Mouse (Mus musculus) heart, embryonic 12.5 days (tissue): ENCODE data around the gene Nup50. TPM values are rescaled to one million over a fixed set of nuclear protein-coding genes. Genes with fewer than 3 reads are reported as not detected.
"Not testable (repeated sequence)": the region's sequence is repeated elsewhere in the genome, so short reads cannot be mapped to it uniquely, and the experiment has no call there.

Experiments used
- ATAC-seq: fragments of 200-750 bp; cut with Nextera tagmentation; 2 replicates; pipeline ENCODE4 v1.8.0; 2017; ENCODE audit warnings: moderate TSS enrichment, moderate library complexity; ENCODE audit not compliant: insufficient number of reproducible peaks, low FRiP score
- H3K27ac ChIP-seq: fragments of 300-500 bp; sonication (generic); 2 replicates; pipeline ENCODE4 v1.5.1; 2016; ENCODE audit warnings: mild to moderate bottlenecking, moderate library complexity; ENCODE audit not compliant: poor library complexity, severe bottlenecking
- H3K27me3 ChIP-seq: fragments of 300-500 bp; sonication (generic); replicated peaks from 2 replicates; pipeline ENCODE4 v1.6.1; 2016; ENCODE audit warnings: mild to moderate bottlenecking, moderate library complexity
- H3K36me3 ChIP-seq: fragments of 300-500 bp; sonication (generic); 2 replicates; pipeline ENCODE4 v1.6.1; 2016; ENCODE audit warnings: mild to moderate bottlenecking, moderate library complexity
- H3K4me1 ChIP-seq: fragments of 300-500 bp; sonication (generic); replicated peaks from 2 replicates; pipeline ENCODE4 v1.6.1; 2016; ENCODE audit warnings: mild to moderate bottlenecking
- H3K4me2 ChIP-seq: fragments of 300-500 bp; sonication (generic); 2 replicates; pipeline ENCODE4 v1.6.1; 2016; ENCODE audit warnings: mild to moderate bottlenecking, moderate library complexity
- H3K4me3 ChIP-seq: fragments of 300-500 bp; sonication (generic); 2 replicates; pipeline ENCODE4 v1.5.1; 2016; ENCODE audit warnings: mild to moderate bottlenecking
- H3K9ac ChIP-seq: fragments of 300-500 bp; sonication (generic); 2 replicates; pipeline ENCODE4 v1.6.1; 2016; ENCODE audit warnings: mild to moderate bottlenecking, moderate library complexity
- H3K9me3 ChIP-seq: fragments of 300-500 bp; sonication (generic); replicated peaks from 2 replicates; pipeline ENCODE4 v1.6.1; 2016; ENCODE audit warnings: mild to moderate bottlenecking, moderate library complexity
- WGBS: fragments of 180-500 bp; shearing (Covaris S2); methylation state at CpG from one replicate; pipeline ENCODE4 v1.1.7; 2016; 5-methylcytosine and 5-hydroxymethylcytosine counted together
- polyA plus RNA-seq: library from polyadenylated mRNA; unstranded; fragments of >200 nt; fragmentation: Nextera tagmentation; extraction: Ambion mirVana; gene quantifications from 2 replicates; pipeline ENCODE4 v1.2.1, GENCODE M21; 2016

The Nup50 gene
- 31.2 and 32.3 TPM in 2 replicates for polyA plus RNA-seq

DNA sequence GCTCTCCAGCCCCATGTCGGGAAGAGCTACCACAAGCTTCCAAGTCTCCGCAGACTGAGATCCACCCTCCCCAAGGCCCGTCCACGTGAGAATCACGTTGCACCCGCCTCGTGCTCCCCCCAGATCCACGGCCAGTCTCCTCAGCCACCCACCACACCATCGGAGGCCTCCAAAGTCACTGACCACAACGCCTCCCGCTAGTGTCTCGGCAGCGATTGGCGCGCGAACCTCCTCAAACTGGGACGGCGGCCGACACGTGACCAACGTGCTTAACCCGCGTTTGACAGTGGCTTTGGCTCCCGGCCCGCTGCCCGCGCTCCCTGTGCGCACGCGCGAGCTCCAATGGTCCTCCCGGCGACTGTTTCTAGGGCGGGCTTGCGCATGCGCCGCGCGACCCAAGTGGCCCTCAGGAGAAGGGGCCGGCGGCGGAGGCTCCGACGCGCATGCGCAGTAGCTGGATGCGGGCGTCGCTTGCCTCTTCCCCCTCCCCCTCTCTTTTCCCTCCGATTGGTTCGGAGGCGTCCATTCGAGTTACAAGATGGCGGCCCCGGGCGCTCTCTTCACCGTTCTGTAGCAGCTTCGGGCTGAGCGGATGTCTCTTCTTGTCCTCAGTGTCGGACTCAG lies at the start of gene Nup50:
TSS of gene Nup50 (plus strand) at position 528 of the 624 bp plus-strand sequence.
- no peaks in the 10 kb centered on the region for H3K27me3 ChIP-seq
- peaks cover 21% of the 10 kb centered on the region for H3K4me1 ChIP-seq
- peak; percentile 93 for ATAC-seq

GRCm38 (mm10) chr15:84873867-84874266 lies 49.3 kb upstream of the Nup50 start:
- 65% methylated on average over 4 of the region's 4 CpGs for WGBS

More for the DNA sequence above, at the start of gene Nup50:
- H3K4me2 ChIP-seq: peak within 1 kb of the TSS; percentile 81
- WGBS: under 1% methylated on average over 60 of the region's 60 CpGs
- peak within 1 kb of the TSS; percentile 93 for H3K27ac ChIP-seq
- H3K9me3 ChIP-seq: no peaks in the 10 kb centered on the region
- peak within 1 kb of the TSS; percentile 99 for H3K9ac ChIP-seq
- H3K36me3 ChIP-seq: peaks cover 8% of the 10 kb centered on the region
- peak within 1 kb of the TSS; percentile 96 for H3K4me3 ChIP-seq

GRCm38 (mm10) chr15:84877029-84877815 lies 46.0 kb upstream of the Nup50 start:
- H3K4me3 ChIP-seq: no peak overlapping the region
- 76% methylated on average over 12 of the region's 12 CpGs for WGBS
- H3K9me3 ChIP-seq: peaks cover 2% of the 10 kb centered on the region; the same call in 1 of the 2 replicates
- H3K9ac ChIP-seq: no peak overlapping the region
- H3K4me1 ChIP-seq: no peaks in the 10 kb centered on the region
- no peak for ATAC-seq
- H3K36me3 ChIP-seq: no peaks in the 10 kb centered on the region
- no peak overlapping the region for H3K27ac ChIP-seq
- no peaks in the 10 kb centered on the region for H3K27me3 ChIP-seq
- no peak overlapping the region for H3K4me2 ChIP-seq

More at GRCm38 (mm10) chr15:84873867-84874266, 49.3 kb upstream of the Nup50 start:
- no peaks in the 10 kb centered on the region for H3K27me3 ChIP-seq
- no peak overlapping the region for H3K27ac ChIP-seq
- H3K4me1 ChIP-seq: no peaks in the 10 kb centered on the region
- no peak overlapping the region for H3K4me2 ChIP-seq
- no peak overlapping the region for H3K9ac ChIP-seq
- ATAC-seq: no peak
- H3K4me3 ChIP-seq: no peak overlapping the region
- H3K36me3 ChIP-seq: no peaks in the 10 kb centered on the region
- H3K9me3 ChIP-seq: peaks cover 7% of the 10 kb centered on the region; the same call in 1 of the 2 replicates

- 81% methylated on average over 12 of the region's 12 CpGs for WGBS
- no peak overlapping the region for H3K4me3 ChIP-seq
These were observed 35.1 kb upstream of the Nup50 start for GRCm38 (mm10) chr15:84888066-84888465.

GRCm38 (mm10) chr15:84891246-84891645 lies 32.0 kb upstream of the Nup50 start:
- Histone ChIP-seq H3K9me3 (no peaks in the 10 kb centered on the region), H3K27ac (no peak overlapping the region), H3K27me3 (no peaks in the 10 kb centered on the region), H3K4me2 (no peak overlapping the region), H3K4me1 (no peaks in the 10 kb centered on the region), H3K9ac (no peak overlapping the region), H3K4me3 (no peak overlapping the region), H3K36me3 (no peaks in the 10 kb centered on the region)
- no peak for ATAC-seq
- 48% methylated on average over 3 of the region's 3 CpGs for WGBS

More at GRCm38 (mm10) chr15:84888066-84888465, 35.1 kb upstream of the Nup50 start:
- H3K27me3 ChIP-seq: no peaks in the 10 kb centered on the region
- no peak overlapping the region for H3K9ac ChIP-seq
- H3K4me2 ChIP-seq: no peak overlapping the region
- H3K36me3 ChIP-seq: no peaks in the 10 kb centered on the region
- H3K9me3 ChIP-seq: no peaks in the 10 kb centered on the region
- ATAC-seq: no peak
- no peaks in the 10 kb centered on the region for H3K4me1 ChIP-seq
- H3K27ac ChIP-seq: no peak overlapping the region

DNA sequence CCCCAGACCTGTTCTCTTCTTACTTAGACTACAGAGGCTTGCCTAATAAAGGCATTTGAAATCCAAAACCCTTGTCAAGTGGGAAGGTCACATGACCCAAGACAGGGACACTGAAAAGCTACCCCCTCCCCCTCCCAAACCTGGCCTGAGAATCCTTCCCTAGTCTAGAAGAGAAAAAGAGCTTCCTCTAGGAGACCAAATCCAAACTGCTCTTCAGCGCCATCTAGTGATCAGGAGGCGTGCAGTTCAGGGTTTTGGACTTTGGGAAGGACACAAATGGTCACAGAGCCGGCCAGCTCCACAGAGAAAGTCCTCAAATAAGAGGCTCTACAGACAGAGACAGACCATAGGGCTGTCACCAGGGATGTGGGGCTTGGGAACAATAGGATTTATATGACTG lies 31.6 kb upstream of the Nup50 start:
- no peak overlapping the region for H3K9ac ChIP-seq
- WGBS: 3% methylated on average over 3 of the region's 3 CpGs
- H3K4me2 ChIP-seq: no peak overlapping the region
- ATAC-seq: no peak
- H3K27ac ChIP-seq: no peak overlapping the region
- no peaks in the 10 kb centered on the region for H3K4me1 ChIP-seq
- no peaks in the 10 kb centered on the region for H3K36me3 ChIP-seq
- no peak overlapping the region for H3K4me3 ChIP-seq
- H3K9me3 ChIP-seq: no peaks in the 10 kb centered on the region
- no peaks in the 10 kb centered on the region for H3K27me3 ChIP-seq

DNA sequence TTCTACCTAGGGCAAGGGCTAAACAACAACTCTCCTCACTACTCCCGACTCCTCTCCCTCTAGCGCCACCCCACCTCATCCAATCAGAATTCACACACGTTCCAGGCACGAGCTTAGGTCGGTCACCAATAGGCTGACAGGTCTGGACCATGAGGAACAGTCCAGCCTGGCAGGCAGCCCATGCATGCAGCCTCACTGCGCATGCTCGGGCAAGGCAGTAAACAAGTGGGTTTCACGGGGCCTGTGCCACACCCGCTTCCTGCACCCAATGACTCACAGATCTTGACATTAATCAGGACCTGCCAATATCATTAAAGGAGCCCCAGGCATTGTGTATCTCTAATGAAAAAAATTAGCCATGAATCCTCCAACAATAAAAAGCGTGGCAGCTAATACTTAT lies 27.0 kb upstream of the Nup50 start:
- WGBS: 68% methylated on average over 10 of the region's 10 CpGs
- H3K36me3 ChIP-seq, ATAC-seq, H3K4me3 ChIP-seq, H3K4me2 ChIP-seq, H3K27ac ChIP-seq, H3K9ac ChIP-seq, H3K27me3 ChIP-seq, H3K9me3 ChIP-seq: not testable (repeated sequence)
- peaks cover 10% of the 10 kb centered on the region for H3K4me1 ChIP-seq

- Histone ChIP-seq H3K4me1 (peaks cover 10% of the 10 kb centered on the region), H3K27me3 (no peaks in the 10 kb centered on the region), H3K27ac (no peak overlapping the region), H3K4me2 (no peak overlapping the region), H3K9ac (no peak overlapping the region), H3K4me3 (no peak overlapping the region), H3K36me3 (no peaks in the 10 kb centered on the region), H3K9me3 (no peaks in the 10 kb centered on the region)
- no peak for ATAC-seq
- WGBS: 63% methylated on average over 1 of the region's 1 CpGs
These were observed 26.5 kb upstream of the Nup50 start for GRCm38 (mm10) chr15:84896664-84897063.

DNA sequence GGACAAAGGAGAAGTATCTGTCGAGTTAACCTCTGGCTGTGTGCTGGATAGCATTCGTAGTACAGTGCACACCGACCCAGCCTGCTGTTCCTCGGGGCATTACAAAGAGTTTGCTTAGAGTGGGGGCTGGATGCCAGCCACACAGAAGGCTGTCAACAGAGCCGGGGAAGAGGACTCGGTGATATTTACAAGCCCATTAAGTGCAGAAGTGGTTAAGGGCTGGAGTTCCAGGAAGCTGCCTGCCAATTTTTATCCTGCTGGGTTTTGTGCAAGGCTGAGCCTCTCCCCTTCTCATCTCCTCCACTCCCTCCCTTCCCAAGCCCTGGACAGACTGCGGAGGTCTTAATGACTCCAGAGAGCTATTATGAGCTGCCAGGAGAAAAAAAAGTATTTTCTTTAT lies 25.1 kb upstream of the Nup50 start:
- Histone ChIP-seq H3K27ac (no peak overlapping the region), H3K9me3 (no peaks in the 10 kb centered on the region), H3K27me3 (no peaks in the 10 kb centered on the region), H3K4me3 (no peak overlapping the region), H3K4me1 (peaks cover 10% of the 10 kb centered on the region), H3K36me3 (no peaks in the 10 kb centered on the region), H3K9ac (no peak overlapping the region), H3K4me2 (peak overlapping the region; percentile 9; the same call in 1 of the 2 replicates)
- no peak for ATAC-seq
- 18% methylated on average over 7 of the region's 7 CpGs for WGBS

- Histone ChIP-seq H3K4me2 (no peak overlapping the region), H3K36me3 (no peaks in the 10 kb centered on the region), H3K9me3 (no peaks in the 10 kb centered on the region), H3K4me3 (no peak overlapping the region), H3K27me3 (no peaks in the 10 kb centered on the region), H3K4me1 (no peaks in the 10 kb centered on the region), H3K27ac (no peak overlapping the region), H3K9ac (no peak overlapping the region)
- ATAC-seq: no peak
- 68% methylated on average over 7 of the region's 7 CpGs for whole genome bisulfite sequencing
These were observed 19.3 kb upstream of the Nup50 start for GRCm38 (mm10) chr15:84903843-84904385.

GRCm38 (mm10) chr15:84913201-84913600 lies 10.0 kb upstream of the Nup50 start:
- peaks cover 3% of the 10 kb centered on the region; the same call in 1 of the 2 replicates for H3K36me3 ChIP-seq
- WGBS: 82% methylated on average over 3 of the region's 3 CpGs
- ATAC-seq: no peak
- H3K9ac ChIP-seq: no peak overlapping the region
- H3K4me1 ChIP-seq: no peaks in the 10 kb centered on the region
- H3K4me3 ChIP-seq: no peak overlapping the region
- no peak overlapping the region for H3K27ac ChIP-seq
- H3K4me2 ChIP-seq: no peak overlapping the region
- no peaks in the 10 kb centered on the region for H3K27me3 ChIP-seq
- H3K9me3 ChIP-seq: peaks cover 11% of the 10 kb centered on the region
